9 mouse cellular contexts compared by ENCODE assay signal in genomic region chr12:4029064-4029463, GRCm38 (mm10).
"Had no signal": no experiment of that assay in that cellular context is flagged by ENCODE, and none has a peak within 500 bp of the region (broad histone marks: within the 10 kb centered on the region; RNA-seq: fewer than 3 reads in every experiment).

No protein-coding gene starts in this region.

- H3K27ac ChIP-seq: limb, embryonic 10.5 days; liver, embryonic 15.5 days; midbrain, embryonic 12.5 days; neural tube, embryonic 13.5 days had no signal

- H3K27me3 ChIP-seq: midbrain, embryonic 12.5 days; neural tube, embryonic 13.5 days had no signal

- DNase-seq: lung, adult 2 months; retina, postnatal 1 day; thymus, adult 18-20 months; thymus, postnatal 14 days had no signal

- H3K4me1 ChIP-seq: limb, embryonic 10.5 days; liver, embryonic 15.5 days; midbrain, embryonic 12.5 days had no signal

- H3K36me3 ChIP-seq: limb, embryonic 10.5 days; liver, embryonic 15.5 days; midbrain, embryonic 12.5 days; neural tube, embryonic 13.5 days had no signal

- ATAC-seq: midbrain, embryonic 16.5 days had no signal

- H3K4me3 ChIP-seq: limb, embryonic 10.5 days; liver, embryonic 15.5 days; midbrain, embryonic 12.5 days; neural tube, embryonic 13.5 days had no signal
